In the genomic region with DNA sequence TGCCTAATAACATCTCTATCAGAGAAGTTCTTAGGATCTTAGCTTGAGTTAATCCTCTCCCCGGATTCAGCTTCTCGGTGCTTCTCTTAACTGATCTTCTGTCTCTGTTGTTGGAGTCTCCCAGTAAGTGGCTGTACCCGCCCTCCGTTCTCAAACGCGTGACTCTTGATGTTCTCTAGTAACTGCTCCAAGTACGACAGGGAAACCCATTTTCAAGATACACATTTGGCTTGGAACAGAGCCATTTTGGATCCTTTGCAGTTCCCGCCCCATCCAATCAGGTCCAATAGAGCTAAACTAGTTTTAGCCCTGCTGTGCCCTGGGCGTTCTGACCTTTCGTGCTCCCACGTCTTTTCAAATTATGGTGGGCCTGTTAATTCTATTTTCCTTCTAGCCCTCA, we compare ENCODE assay signal across 9 mouse cellular contexts. TPM values are rescaled to one million over a fixed set of nuclear protein-coding genes. Genes with fewer than 3 reads are reported as not detected.
A peak's percentile ranks its signal among the peaks of the same experiment; 100 is the strongest.
DNase-seq lines count a peak whose midpoint lies in the region; ATAC-seq lines count a peak whose summit lies in the region.
"Had no signal": no experiment of that assay in that cellular context is flagged by ENCODE, and none has a peak within 500 bp of the region (broad histone marks: within the 10 kb centered on the region; RNA-seq: fewer than 3 reads in every experiment).

No protein-coding gene starts in this region.

- H3K27me3 ChIP-seq in heart, embryonic 15.5 days: no peaks in the 10 kb centered on the region
- H3K27me3 ChIP-seq in forebrain, embryonic 10.5 days (ENCODE audit: poor library complexity, severe bottlenecking): no peaks in the 10 kb centered on the region
- peaks cover 8% of the 10 kb centered on the region; the same call in 1 of the 2 replicates for H3K27me3 ChIP-seq in limb, embryonic 12.5 days
- H3K27me3 ChIP-seq in neural tube, embryonic 11.5 days (ENCODE audit: control insufficient read depth, insufficient read depth, low read length): no peaks in the 10 kb centered on the region

- WGBS in heart, embryonic 15.5 days: 16% methylated on average over 11 of the region's 11 CpGs
- WGBS in forebrain, embryonic 10.5 days: 9% methylated on average over 11 of the region's 11 CpGs
- 10% methylated on average over 11 of the region's 11 CpGs for WGBS in limb, embryonic 12.5 days
- 12% methylated on average over 11 of the region's 11 CpGs for WGBS in neural tube, embryonic 11.5 days

- DNase-seq in heart, adult 9 months (ENCODE audit: low spot score in 2 of 2): no peak
- DNase-seq in NIH3T3 (ENCODE audit: low read depth): peak; percentile 56
- peak; percentile 25 for DNase-seq in forebrain, embryonic 10.5 days (ENCODE audit: extremely low spot score, low spot score)
- no peak for DNase-seq in neural tube, embryonic 11.5 days (ENCODE audit: low spot score)
- DNase-seq in urinary bladder, postnatal 4 days (ENCODE audit: low spot score in 2 of 2): no peak
- no peak for DNase-seq in layer of hippocampus, adult 18-20 months (ENCODE audit: low spot score in 2 of 2)

- peaks cover 6% of the 10 kb centered on the region for H3K4me1 ChIP-seq in heart, embryonic 15.5 days (replicated peaks)
- H3K4me1 ChIP-seq in forebrain, embryonic 10.5 days: peaks cover 16% of the 10 kb centered on the region
- peaks cover 5% of the 10 kb centered on the region for H3K4me1 ChIP-seq in limb, embryonic 12.5 days (replicated peaks)
- H3K4me1 ChIP-seq in neural tube, embryonic 11.5 days (ENCODE audit: control insufficient read depth, insufficient read depth, low read length): peaks cover 5% of the 10 kb centered on the region

- H3K9ac ChIP-seq in heart, embryonic 15.5 days: peak overlapping the region; percentile 68
- peak overlapping the region; percentile 69 for H3K9ac ChIP-seq in limb, embryonic 12.5 days (replicated peaks)
- peak overlapping the region; percentile 68 for H3K9ac ChIP-seq in neural tube, embryonic 11.5 days (ENCODE audit: low read length)

- H3K27ac ChIP-seq in heart, embryonic 15.5 days: peak overlapping the region; percentile 87
- H3K27ac ChIP-seq in forebrain, embryonic 10.5 days: peak overlapping the region; percentile 92
- H3K27ac ChIP-seq in limb, embryonic 12.5 days: peak overlapping the region; percentile 86
- no peak overlapping the region for H3K27ac ChIP-seq in neural tube, embryonic 11.5 days (ENCODE audit: low read depth, low read length)

- H3K36me3 ChIP-seq in heart, embryonic 15.5 days: no peaks in the 10 kb centered on the region
- peaks cover 13% of the 10 kb centered on the region for H3K36me3 ChIP-seq in forebrain, embryonic 10.5 days (replicated peaks)
- 0 out of 2 replicates have a peak, but pooled peaks cover under 1% of the 10 kb centered on the region for H3K36me3 ChIP-seq in limb, embryonic 12.5 days
- H3K36me3 ChIP-seq in neural tube, embryonic 11.5 days (ENCODE audit: control insufficient read depth, insufficient read depth, low read length): no peaks in the 10 kb centered on the region

- no peaks in the 10 kb centered on the region for H3K9me3 ChIP-seq in heart, embryonic 15.5 days (replicated peaks)
- no peaks in the 10 kb centered on the region for H3K9me3 ChIP-seq in forebrain, embryonic 10.5 days
- no peaks in the 10 kb centered on the region for H3K9me3 ChIP-seq in limb, embryonic 12.5 days
- no peaks in the 10 kb centered on the region for H3K9me3 ChIP-seq in neural tube, embryonic 11.5 days (ENCODE audit: control insufficient read depth, low read length)

- ATAC-seq in heart, embryonic 15.5 days (replicated peaks; ENCODE audit: insufficient number of reproducible peaks, insufficient read depth, low FRiP score, low read depth): no peak
- ATAC-seq in limb, embryonic 12.5 days (ENCODE audit: insufficient number of reproducible peaks, insufficient read depth, low FRiP score, low TSS enrichment, low read depth): no peak; the same call in 1 of the 2 replicates
- ATAC-seq in neural tube, embryonic 11.5 days (ENCODE audit: insufficient read depth, low FRiP score, low TSS enrichment): no peak

- H3K4me2 ChIP-seq in heart, embryonic 15.5 days: peak overlapping the region; percentile 76
- peak overlapping the region; percentile 71 for H3K4me2 ChIP-seq in limb, embryonic 12.5 days
- peak overlapping the region; percentile 63 for H3K4me2 ChIP-seq in neural tube, embryonic 11.5 days (ENCODE audit: low read depth)

- H3K4me3 ChIP-seq in heart, embryonic 15.5 days: peak overlapping the region; percentile 72
- peak overlapping the region; percentile 79 for H3K4me3 ChIP-seq in forebrain, embryonic 10.5 days
- peak overlapping the region; percentile 63 for H3K4me3 ChIP-seq in limb, embryonic 12.5 days (replicated peaks)
- H3K4me3 ChIP-seq in neural tube, embryonic 11.5 days (ENCODE audit: low read depth, low read length): peak overlapping the region; percentile 52

RNA-seq across cellular contexts. Expression of a gene that starts 0.7 kb away (rescaled TPM):
- 4.0 and 4.5 TPM in 2 replicates for polyA plus RNA-seq in heart, embryonic 15.5 days (2015; fragmentation: Nextera tagmentation; extraction: Ambion mirVana)
- polyA plus RNA-seq in forebrain, embryonic 10.5 days (2016; fragmentation: Nextera tagmentation; extraction: Ambion mirVana): 11.5 and 12.2 TPM in 2 replicates
- polyA plus RNA-seq in limb, embryonic 12.5 days (2016; fragmentation: Nextera tagmentation; extraction: Ambion mirVana): 8.6 and 10.1 TPM in 2 replicates
- 10.3 and 11.8 TPM in 2 replicates for polyA plus RNA-seq in neural tube, embryonic 11.5 days (2014; fragmentation: Nextera tagmentation; extraction: Ambion mirVana)
- 1 to 10 TPM; 2.2 to 2.7 TPM for total RNA-seq in layer of hippocampus, adult 18-20 months (2021)

RNA-seq across cellular contexts. Expression of a gene that starts 41.4 kb away (rescaled TPM):
- 0.24 and 0.38 TPM in 2 replicates for polyA plus RNA-seq in heart, embryonic 15.5 days (2015; fragmentation: Nextera tagmentation; extraction: Ambion mirVana)
- polyA plus RNA-seq in forebrain, embryonic 10.5 days (2016; fragmentation: Nextera tagmentation; extraction: Ambion mirVana): not detected in 2 replicates
- 0.24 TPM in 1 of 2 replicates, not detected in the other for polyA plus RNA-seq in limb, embryonic 12.5 days (2016; fragmentation: Nextera tagmentation; extraction: Ambion mirVana)
- not detected in 2 replicates for polyA plus RNA-seq in neural tube, embryonic 11.5 days (2014; fragmentation: Nextera tagmentation; extraction: Ambion mirVana)
- not detected for total RNA-seq in layer of hippocampus, adult 18-20 months (2021)
- total RNA-seq: common myeloid progenitor, adult 5-6 weeks had no signal

RNA-seq across cellular contexts. Expression of a gene that starts 53.9 kb away (rescaled TPM):
- polyA plus RNA-seq in heart, embryonic 15.5 days (2015; fragmentation: Nextera tagmentation; extraction: Ambion mirVana): 10.1 and 22.3 TPM in 2 replicates
- 3.8 and 5.1 TPM in 2 replicates for polyA plus RNA-seq in forebrain, embryonic 10.5 days (2016; fragmentation: Nextera tagmentation; extraction: Ambion mirVana)
- 4.7 and 5.6 TPM in 2 replicates for polyA plus RNA-seq in limb, embryonic 12.5 days (2016; fragmentation: Nextera tagmentation; extraction: Ambion mirVana)
- 3.9 TPM in 2 replicates for polyA plus RNA-seq in neural tube, embryonic 11.5 days (2014; fragmentation: Nextera tagmentation; extraction: Ambion mirVana)
- total RNA-seq in layer of hippocampus, adult 18-20 months (2021): 10 to 100 TPM; 13.8 to 14.8 TPM

Comparison
In these comparisons a context has a peak if more than half of its experiments do, and no peak if none do; other contexts are left out.
1. DNase-seq: peak in NIH3T3 (single experiment) and forebrain, embryonic 10.5 days (single experiment); none in heart, adult 9 months (0 of 2), neural tube, embryonic 11.5 days (single experiment), urinary bladder, postnatal 4 days (0 of 2) and layer of hippocampus, adult 18-20 months (0 of 2).
2. Peak in every context shown above with its lines, with median percentiles within 50 percentile points of each other: H3K4me2 ChIP-seq, H3K4me3 ChIP-seq and H3K9ac ChIP-seq.